Mouse (Mus musculus): ENCODE data around the gene Ifnar1. TPM values are rescaled to one million over a fixed set of nuclear protein-coding genes. Genes with fewer than 3 reads are reported as not detected.

Ifnar1 gene
- polyA plus RNA-seq, 1 experiment = 1.0 TPM

GRCm38 (mm10) chr16:91512161-91512787 is 27.2 kb downstream of the Ifnar1 start:
- no peak for TF ChIP-seq GATA1 (IDR thresholded peaks at IDR 0.05; ENCODE audit: low read length)
- no peak for TF ChIP-seq TAL1 (IDR thresholded peaks at IDR 0.05; ENCODE audit: low read length)
- Histone ChIP-seq H3K27me3 (ENCODE audit: control insufficient read depth) (no peaks in the 10 kb centered on the region), H3K9me3 (ENCODE audit: control insufficient read depth, low read length) (no peaks in the 10 kb centered on the region), H3K4me3 (replicated peaks) (no peak overlapping the region), H3K36me3 (ENCODE audit: control insufficient read depth) (peaks cover 20% of the 10 kb centered on the region), H3K4me1 (ENCODE audit: control insufficient read depth) (peaks cover 28% of the 10 kb centered on the region)

GRCm38 (mm10) chr16:91513099-91513498 is 28.1 kb downstream of the Ifnar1 start:
- no peaks in the 10 kb centered on the region for H3K9me3 ChIP-seq (ENCODE audit: control insufficient read depth, low read length)
- H3K36me3 ChIP-seq (ENCODE audit: control insufficient read depth) = peaks cover 15% of the 10 kb centered on the region
- TF ChIP-seq GATA1 (IDR thresholded peaks at IDR 0.05; ENCODE audit: low read length) (no peak), TAL1 (IDR thresholded peaks at IDR 0.05; ENCODE audit: low read length) (no peak)
- H3K27me3 ChIP-seq (ENCODE audit: control insufficient read depth) = no peaks in the 10 kb centered on the region
- peaks cover 29% of the 10 kb centered on the region for H3K4me1 ChIP-seq (ENCODE audit: control insufficient read depth)
- H3K4me3 ChIP-seq (replicated peaks) = no peak overlapping the region

GRCm38 (mm10) chr16:91517020-91517419 is 32.0 kb downstream of the Ifnar1 start:
- Histone ChIP-seq H3K9me3 (ENCODE audit: control insufficient read depth, low read length) (no peaks in the 10 kb centered on the region), H3K4me1 (ENCODE audit: control insufficient read depth) (peaks cover 25% of the 10 kb centered on the region), H3K4me3 (replicated peaks) (no peak overlapping the region), H3K27me3 (ENCODE audit: control insufficient read depth) (peaks cover 12% of the 10 kb centered on the region), H3K36me3 (ENCODE audit: control insufficient read depth) (no peaks in the 10 kb centered on the region)
- no peak for TF ChIP-seq GATA1 (IDR thresholded peaks at IDR 0.05; ENCODE audit: low read length)

- no peak overlapping the region for H3K4me3 ChIP-seq (replicated peaks)
- no peaks in the 10 kb centered on the region for H3K36me3 ChIP-seq (ENCODE audit: control insufficient read depth)
- TF ChIP-seq TAL1 (IDR thresholded peaks at IDR 0.05; ENCODE audit: low read length) (no peak), GATA1 (IDR thresholded peaks at IDR 0.05; ENCODE audit: low read length) (no peak)
- H3K9me3 ChIP-seq (ENCODE audit: control insufficient read depth, low read length) = peaks cover 6% of the 10 kb centered on the region
- peaks cover 38% of the 10 kb centered on the region for H3K27me3 ChIP-seq (ENCODE audit: control insufficient read depth)
- H3K4me1 ChIP-seq (ENCODE audit: control insufficient read depth) = peaks cover 27% of the 10 kb centered on the region
These were observed 37.0 kb downstream of the Ifnar1 start for GRCm38 (mm10) chr16:91522040-91522439.

- H3K9me3 ChIP-seq (ENCODE audit: control insufficient read depth, low read length) = peaks cover 6% of the 10 kb centered on the region
- H3K4me1 ChIP-seq (ENCODE audit: control insufficient read depth) = peaks cover 27% of the 10 kb centered on the region
- peaks cover 38% of the 10 kb centered on the region for H3K27me3 ChIP-seq (ENCODE audit: control insufficient read depth)
- H3K36me3 ChIP-seq (ENCODE audit: control insufficient read depth) = no peaks in the 10 kb centered on the region
- no peak overlapping the region for H3K4me3 ChIP-seq (replicated peaks)
- TF ChIP-seq GATA1 (IDR thresholded peaks at IDR 0.05; ENCODE audit: low read length) = no peak
- TF ChIP-seq TAL1 (IDR thresholded peaks at IDR 0.05; ENCODE audit: low read length) = no peak
These were observed 37.7 kb downstream of the Ifnar1 start for GRCm38 (mm10) chr16:91522479-91523309.

- H3K9me3 ChIP-seq (ENCODE audit: control insufficient read depth, low read length) = peaks cover 6% of the 10 kb centered on the region
- H3K36me3 ChIP-seq (ENCODE audit: control insufficient read depth) = no peaks in the 10 kb centered on the region
- no peak for TF ChIP-seq TAL1 (IDR thresholded peaks at IDR 0.05; ENCODE audit: low read length)
- TF ChIP-seq GATA1 (IDR thresholded peaks at IDR 0.05; ENCODE audit: low read length) = no peak
- peaks cover 38% of the 10 kb centered on the region for H3K27me3 ChIP-seq (ENCODE audit: control insufficient read depth)
- H3K4me3 ChIP-seq (replicated peaks) = no peak overlapping the region
- peaks cover 31% of the 10 kb centered on the region for H3K4me1 ChIP-seq (ENCODE audit: control insufficient read depth)
These were observed 39.2 kb downstream of the Ifnar1 start for GRCm38 (mm10) chr16:91524206-91524605.

GRCm38 (mm10) chr16:91526274-91526673 is 41.2 kb downstream of the Ifnar1 start:
- H3K4me3 ChIP-seq (replicated peaks) = no peak overlapping the region
- H3K4me1 ChIP-seq (ENCODE audit: control insufficient read depth) = peaks cover 31% of the 10 kb centered on the region
- H3K9me3 ChIP-seq (ENCODE audit: control insufficient read depth, low read length) = peaks cover 6% of the 10 kb centered on the region
- TF ChIP-seq GATA1 (IDR thresholded peaks at IDR 0.05; ENCODE audit: low read length) (no peak), TAL1 (IDR thresholded peaks at IDR 0.05; ENCODE audit: low read length) (no peak)
- H3K36me3 ChIP-seq (ENCODE audit: control insufficient read depth) = no peaks in the 10 kb centered on the region
- peaks cover 33% of the 10 kb centered on the region for H3K27me3 ChIP-seq (ENCODE audit: control insufficient read depth)

GRCm38 (mm10) chr16:91527051-91527450 is 42.0 kb downstream of the Ifnar1 start:
- H3K4me1 ChIP-seq (ENCODE audit: control insufficient read depth) = peaks cover 31% of the 10 kb centered on the region
- no peaks in the 10 kb centered on the region for H3K36me3 ChIP-seq (ENCODE audit: control insufficient read depth)
- peaks cover 26% of the 10 kb centered on the region for H3K27me3 ChIP-seq (ENCODE audit: control insufficient read depth)
- no peak overlapping the region for H3K4me3 ChIP-seq (replicated peaks)
- peaks cover 6% of the 10 kb centered on the region for H3K9me3 ChIP-seq (ENCODE audit: control insufficient read depth, low read length)
- no peak for TF ChIP-seq TAL1 (IDR thresholded peaks at IDR 0.05; ENCODE audit: low read length)
- no peak for TF ChIP-seq GATA1 (IDR thresholded peaks at IDR 0.05; ENCODE audit: low read length)

GRCm38 (mm10) chr16:91527500-91527899 is 42.5 kb downstream of the Ifnar1 start:
- H3K36me3 ChIP-seq (ENCODE audit: control insufficient read depth) = no peaks in the 10 kb centered on the region
- no peak overlapping the region for H3K4me3 ChIP-seq (replicated peaks)
- H3K4me1 ChIP-seq (ENCODE audit: control insufficient read depth) = peaks cover 35% of the 10 kb centered on the region
- peaks cover 24% of the 10 kb centered on the region for H3K27me3 ChIP-seq (ENCODE audit: control insufficient read depth)
- TF ChIP-seq TAL1 (IDR thresholded peaks at IDR 0.05; ENCODE audit: low read length) (no peak), GATA1 (IDR thresholded peaks at IDR 0.05; ENCODE audit: low read length) (no peak)
- peaks cover 6% of the 10 kb centered on the region for H3K9me3 ChIP-seq (ENCODE audit: control insufficient read depth, low read length)
